Mouse (Mus musculus) left cerebral cortex, postnatal 10 days (tissue): ENCODE results near the gene Prelp. TPM values are rescaled to one million over a fixed set of nuclear protein-coding genes. Genes with fewer than 3 reads are reported as not detected.

Experiments used
- DNase-seq, 2 experiments: peaks; one replicate each; pipeline ENCODE4 v3.0.0; 2021 to 2022; ENCODE audit warnings: low spot score in 2 of 2, mixed read lengths in 1 of 2; ENCODE audit errors: extremely low spot score in 1 of 2
- intact Hi-C: fragments of 180-260 bp; cut with DNase I; formaldehyde crosslinking; loops from one replicate; pipeline ENCODE4 v1.15.1; 2025
- total RNA-seq, 2 experiments: library from RNA; stranded (reverse); gene quantifications; 2 replicates each; pipeline ENCODE4 v1.2.3; 2021

Prelp gene
- total RNA-seq, 2 experiments from 2014 or later = 2.4 to 2.9 TPM

GRCm38 (mm10) chr1:133878825-133879423, 42.3 kb downstream of the Prelp start:
- intact Hi-C loops = no loop called here
- no peak for DNase-seq

GRCm38 (mm10) chr1:133876936-133877335, 44.3 kb downstream of the Prelp start:
- no peak for DNase-seq
- intact Hi-C loops = no loop called here

DNA sequence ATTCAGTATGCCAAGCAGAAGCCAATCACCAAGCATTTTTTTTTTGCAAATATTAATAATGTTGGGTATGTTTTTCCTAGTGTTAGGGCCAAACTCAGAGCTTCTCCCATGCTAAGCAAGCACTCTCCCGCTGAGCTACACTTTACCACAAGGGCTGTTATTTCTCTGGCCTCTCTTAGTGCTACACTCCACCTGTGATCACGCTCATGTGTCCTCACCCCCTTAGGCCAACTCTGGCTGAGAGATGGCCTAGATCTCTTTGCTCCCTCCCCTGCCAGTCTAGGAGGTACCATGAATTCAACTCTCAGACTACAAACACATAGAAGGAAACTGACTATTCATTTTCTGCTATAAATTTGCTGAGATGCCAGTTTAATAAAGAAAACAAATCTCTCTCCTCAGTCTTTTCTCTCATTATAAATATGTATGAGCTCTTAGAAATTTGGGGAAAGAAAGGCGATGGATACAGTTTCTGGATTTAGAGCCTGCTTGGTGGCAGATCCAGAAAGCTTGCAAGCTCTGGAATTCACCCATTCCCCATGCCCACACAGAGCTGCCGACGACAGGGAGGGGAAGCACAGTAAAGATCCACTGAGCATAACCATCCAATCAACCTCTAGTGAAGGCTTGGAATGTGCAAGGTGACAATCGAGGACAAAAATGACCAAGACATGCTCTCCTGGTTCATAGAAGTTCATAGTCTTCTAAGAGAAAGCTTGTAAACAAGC, 48.0 kb downstream of the Prelp start:
- intact Hi-C loops = no loop called here
- DNase-seq = no peak

DNA sequence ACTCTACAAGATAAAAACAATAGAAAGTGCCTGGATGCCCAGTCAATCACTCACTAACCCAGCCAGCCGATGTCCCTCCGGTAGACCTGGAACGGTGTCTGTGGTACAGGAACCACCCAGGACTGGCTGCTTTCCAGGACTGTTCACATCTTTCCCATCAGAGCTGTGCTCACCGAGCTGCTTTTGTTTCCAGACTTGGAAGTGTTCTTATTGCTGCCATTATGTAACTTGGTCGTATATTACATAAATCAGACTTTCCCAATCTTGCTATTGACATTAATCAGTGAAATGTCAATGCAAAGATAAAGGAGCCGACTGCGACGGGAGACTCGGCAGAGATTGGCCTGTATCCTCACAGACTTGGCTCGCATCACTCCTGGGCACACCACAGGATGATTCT, 50.0 kb downstream of the Prelp start:
- no peak for DNase-seq
- intact Hi-C loops = no loop called here

DNA sequence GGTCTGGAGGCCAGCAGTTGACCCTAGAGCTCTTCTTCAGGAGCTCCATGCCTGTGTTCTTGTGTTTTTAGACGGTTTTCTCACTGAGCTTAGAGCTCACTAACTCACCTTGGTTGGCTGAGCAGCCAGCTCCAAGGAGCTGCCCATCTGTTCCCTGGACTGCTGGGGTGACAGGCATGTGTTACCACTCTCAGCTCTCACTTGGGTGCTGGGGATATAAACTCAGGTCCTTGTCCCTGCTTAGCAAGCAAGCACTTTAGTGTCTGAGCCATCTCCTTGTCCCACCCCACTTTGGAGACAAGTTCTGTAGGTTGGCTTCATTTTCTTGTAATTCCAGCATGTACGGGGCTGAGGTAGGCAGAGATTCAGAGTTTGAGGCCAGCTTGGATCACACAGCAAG, 52.0 kb downstream of the Prelp start:
- DNase-seq = no peak
- intact Hi-C loops = no loop called here

DNA sequence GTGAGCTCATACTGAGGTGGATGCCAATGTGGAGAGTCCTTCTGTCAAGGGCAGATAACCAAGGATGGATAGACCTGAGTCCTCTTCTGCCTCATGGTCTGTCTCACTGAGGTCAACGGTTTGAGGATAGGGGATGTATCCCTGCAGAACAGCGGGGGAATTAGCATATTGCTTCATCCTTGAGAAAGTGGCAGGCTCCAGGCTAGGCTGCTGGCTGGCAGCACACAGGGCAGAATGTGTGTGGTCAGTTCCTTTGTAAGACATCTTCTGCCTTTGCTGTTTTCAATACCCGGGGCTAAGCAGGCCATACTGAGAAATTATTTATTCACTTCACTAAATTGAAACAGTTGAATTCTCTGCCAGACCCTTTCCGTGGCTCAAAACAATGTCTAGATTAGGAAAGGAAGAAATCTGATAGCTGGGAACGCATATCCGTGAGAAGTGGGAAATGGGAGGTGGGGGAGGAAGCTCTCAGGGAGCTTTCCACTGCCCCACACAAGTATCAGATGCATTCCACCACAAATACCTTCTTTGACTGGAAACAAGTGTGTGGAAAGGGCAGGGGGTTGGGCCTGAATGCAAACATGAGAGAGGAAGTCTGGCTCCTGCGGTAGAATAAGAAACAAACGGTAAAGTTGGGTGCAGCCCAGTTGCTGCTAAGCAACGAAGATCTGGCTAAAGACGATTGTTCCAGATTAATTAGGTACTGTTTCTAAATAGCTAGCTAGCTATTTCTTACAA, 57.8 kb downstream of the Prelp start:
- intact Hi-C loops = no loop called here
- DNase-seq = no peak

GRCm38 (mm10) chr1:133861028-133861427, 60.2 kb downstream of the Prelp start:
- intact Hi-C loops = no loop called here
- DNase-seq = no peak

Other genes with a start within 250 kb of the Prelp start
- under 1 TPM; 0.63 to 0.75 TPM for gene Lax1, start 231.3 kb downstream of the Prelp start, total RNA-seq
- gene Atp2b4, start 120.4 kb downstream of the Prelp start, total RNA-seq = 100 to 1,000 TPM; 257 to 273 TPM
- 1 to 10 TPM; 2.0 to 2.1 TPM for gene Optc, start 13.4 kb downstream of the Prelp start, total RNA-seq
- 10 to 100 TPM; 15.6 to 15.8 TPM for gene Fmod, start 115.8 kb upstream of the Prelp start, total RNA-seq
- gene Btg2, start 157.7 kb upstream of the Prelp start, total RNA-seq = 10 to 100 TPM; 10.0 to 11.5 TPM
- gene Chit1, start 189.8 kb upstream of the Prelp start, total RNA-seq = under 1 TPM; 0.26 to 0.60 TPM